ENCODE assay signal across 26 mouse cellular contexts in genomic region chr15:86903006-86903405, GRCm38 (mm10).
"Had no signal": no experiment of that assay in that cellular context is flagged by ENCODE, and none has a peak within 500 bp of the region (broad histone marks: within the 10 kb centered on the region; RNA-seq: fewer than 3 reads in every experiment).

No protein-coding gene starts in this region.

- H3K9me3 ChIP-seq: embryonic facial prominence, embryonic 10.5 days; embryonic facial prominence, embryonic 12.5 days; embryonic facial prominence, embryonic 13.5 days; embryonic facial prominence, embryonic 15.5 days; forebrain, embryonic 10.5 days; forebrain, embryonic 13.5 days; forebrain, embryonic 15.5 days; heart, embryonic 10.5 days had no signal

- DNase-seq: cerebellum, postnatal 10 days; cerebellum, postnatal 14 days; cerebellum, postnatal 25 days; cerebellum, postnatal 36 days; embryo, embryonic 11 days; forebrain, postnatal 0 days; gastrocnemius, adult 2 months; gastrocnemius, postnatal 10 days; gastrocnemius, postnatal 14 days; gastrocnemius, postnatal 25 days; gastrocnemius, postnatal 36 days; heart, adult 11 months; heart, adult 18-20 months; heart, adult 2 months had no signal

- H3K4me1 ChIP-seq: embryonic facial prominence, embryonic 10.5 days; embryonic facial prominence, embryonic 12.5 days; embryonic facial prominence, embryonic 13.5 days; embryonic facial prominence, embryonic 15.5 days; heart, embryonic 10.5 days had no signal

- H3K9ac ChIP-seq: embryonic facial prominence, embryonic 12.5 days; embryonic facial prominence, embryonic 13.5 days; embryonic facial prominence, embryonic 15.5 days; forebrain, embryonic 13.5 days; forebrain, embryonic 15.5 days; forebrain, postnatal 0 days had no signal

- H3K27ac ChIP-seq: embryonic facial prominence, embryonic 10.5 days; embryonic facial prominence, embryonic 12.5 days; embryonic facial prominence, embryonic 13.5 days; embryonic facial prominence, embryonic 15.5 days; forebrain, embryonic 10.5 days; forebrain, embryonic 13.5 days; forebrain, embryonic 15.5 days; gastrocnemius, adult 2 months; heart, adult 2 months; heart, embryonic 10.5 days had no signal

- H3K27me3 ChIP-seq: embryonic facial prominence, embryonic 12.5 days; embryonic facial prominence, embryonic 13.5 days; embryonic facial prominence, embryonic 15.5 days; forebrain, embryonic 15.5 days had no signal

- H3K36me3 ChIP-seq: embryonic facial prominence, embryonic 10.5 days; embryonic facial prominence, embryonic 12.5 days; embryonic facial prominence, embryonic 13.5 days; embryonic facial prominence, embryonic 15.5 days; forebrain, embryonic 10.5 days; forebrain, embryonic 15.5 days; heart, embryonic 10.5 days had no signal

- H3K4me2 ChIP-seq: embryonic facial prominence, embryonic 12.5 days; embryonic facial prominence, embryonic 13.5 days; embryonic facial prominence, embryonic 15.5 days; forebrain, embryonic 13.5 days; forebrain, embryonic 15.5 days; heart, embryonic 11.5 days had no signal

- H3K4me3 ChIP-seq: embryonic facial prominence, embryonic 10.5 days; embryonic facial prominence, embryonic 12.5 days; embryonic facial prominence, embryonic 13.5 days; embryonic facial prominence, embryonic 15.5 days; erythroblast, embryonic 14.5 days; forebrain, embryonic 10.5 days; forebrain, embryonic 13.5 days; forebrain, embryonic 15.5 days; gastrocnemius, adult 2 months; heart, adult 2 months; heart, embryonic 10.5 days had no signal

- ATAC-seq: forebrain, embryonic 13.5 days; forebrain, embryonic 14.5 days; forebrain, embryonic 15.5 days; forebrain, embryonic 16.5 days; forebrain, postnatal 0 days had no signal
